In the genomic region with DNA sequence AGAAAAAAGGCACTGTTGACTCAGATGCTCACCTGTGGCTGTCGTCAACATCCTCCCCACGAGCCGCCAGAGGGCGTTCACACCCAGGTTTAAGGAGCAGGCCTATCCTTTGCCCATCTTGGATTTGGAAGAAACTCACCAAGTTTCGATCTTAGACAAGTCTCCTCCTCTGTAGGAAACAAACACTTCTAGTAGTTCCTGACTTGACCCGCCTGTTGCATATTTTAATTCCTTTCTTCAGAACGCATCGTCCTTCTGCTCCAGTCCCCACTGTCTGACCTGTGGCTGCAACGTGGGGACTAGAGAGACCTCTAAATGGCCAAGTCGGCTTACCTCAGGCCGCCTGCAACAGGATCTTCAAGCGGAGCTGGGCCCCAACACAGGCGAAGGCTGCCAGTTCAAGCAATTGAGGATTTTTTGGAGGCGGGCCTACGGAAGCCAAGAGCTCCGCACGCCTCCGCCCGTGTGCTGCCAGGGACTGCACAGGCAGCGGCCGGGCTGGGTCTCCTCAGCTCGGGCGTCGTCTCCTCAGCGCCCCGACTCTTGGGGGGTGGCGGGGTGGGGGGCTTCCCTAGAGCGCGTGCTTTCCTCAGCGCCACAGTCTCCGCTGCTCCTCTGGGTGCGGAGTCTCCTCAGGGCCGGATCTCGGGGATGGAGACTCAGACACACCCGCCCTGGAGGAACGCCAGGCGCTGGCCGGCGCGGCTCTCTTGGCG, we compare ENCODE assay signal across 8 mouse cellular contexts. TPM values are rescaled to one million over a fixed set of nuclear protein-coding genes. Genes with fewer than 3 reads are reported as not detected.
A peak's percentile ranks its signal among the peaks of the same experiment; 100 is the strongest.
DNase-seq lines count a peak whose midpoint lies in the region; ATAC-seq and TF ChIP-seq lines count a peak whose summit lies in the region.

No protein-coding gene starts in this region.

- H3K4me1 ChIP-seq in brown adipose tissue, adult 24 weeks (ENCODE audit: control insufficient read depth, insufficient read depth, insufficient read length, low read length), result no peaks in the 10 kb centered on the region
- H3K4me1 ChIP-seq in heart, embryonic 13.5 days, result peaks cover 5% of the 10 kb centered on the region
- no peaks in the 10 kb centered on the region for H3K4me1 ChIP-seq in kidney, postnatal 0 days (replicated peaks; ENCODE audit: insufficient read depth, low read length)
- no peaks in the 10 kb centered on the region for H3K4me1 ChIP-seq in liver, adult 2 months (ENCODE audit: control insufficient read depth, insufficient read depth, low read length)

- under 1% methylated on average over 41 of the region's 41 CpGs for WGBS in heart, embryonic 13.5 days
- under 1% methylated on average over 41 of the region's 41 CpGs for WGBS in kidney, postnatal 0 days
- under 1% methylated on average over 41 of the region's 41 CpGs for WGBS in liver, adult 2 months

- no peaks in the 10 kb centered on the region for H3K9me3 ChIP-seq in heart, embryonic 13.5 days
- no peaks in the 10 kb centered on the region for H3K9me3 ChIP-seq in kidney, postnatal 0 days (replicated peaks; ENCODE audit: low read length)

- H3K36me3 ChIP-seq in heart, embryonic 13.5 days, result 0 out of 2 replicates have a peak, but pooled peaks cover 4% of the 10 kb centered on the region
- H3K36me3 ChIP-seq in kidney, postnatal 0 days (ENCODE audit: insufficient read depth, low read length), result no peaks in the 10 kb centered on the region
- H3K36me3 ChIP-seq in liver, adult 2 months (ENCODE audit: control insufficient read depth, insufficient read depth, low read length), result no peaks in the 10 kb centered on the region
- H3K36me3 ChIP-seq in myocyte (ENCODE audit: control insufficient read depth, insufficient read depth), result no peaks in the 10 kb centered on the region
- H3K36me3 ChIP-seq in splenic B cell, adult 2 months (ENCODE audit: control insufficient read depth, insufficient read depth, low read length, poor library complexity, severe bottlenecking), result no peaks in the 10 kb centered on the region

- peak; percentile 62 for DNase-seq in fibroblast of lung, adult 2 months (ENCODE audit: low read depth)
- DNase-seq in kidney, postnatal 0 days (ENCODE audit: low spot score), result peak; percentile 90
- peak; percentile 61 for DNase-seq in liver, adult 2 months (ENCODE audit: extremely low read depth, low read depth, low spot score)
- peak; percentile 47 for DNase-seq in splenic B cell, adult 2 months (ENCODE audit: low read depth, low spot score)

- peak; percentile 60 for ATAC-seq in CD4-positive, CD25-positive, alpha-beta regulatory T cell, adult 4 months
- peak; percentile 50 for ATAC-seq in heart, embryonic 13.5 days (ENCODE audit: extremely low read depth, insufficient number of reproducible peaks, low FRiP score, low TSS enrichment)
- peak; percentile 53 for ATAC-seq in kidney, postnatal 0 days (replicated peaks; ENCODE audit: low FRiP score, low read depth)

- H3K27ac ChIP-seq in brown adipose tissue, adult 24 weeks (replicated peaks; ENCODE audit: low read depth, low read length), result peak overlapping the region; percentile 12; the same call in 1 of the 2 replicates
- H3K27ac ChIP-seq in heart, embryonic 13.5 days (replicated peaks), result peak overlapping the region; percentile 90
- H3K27ac ChIP-seq in kidney, postnatal 0 days, result peak overlapping the region; percentile 90
- no peak overlapping the region for H3K27ac ChIP-seq in liver, adult 2 months (replicated peaks; ENCODE audit: insufficient read depth, low read depth, low read length)

- peak overlapping the region; percentile 88 for H3K9ac ChIP-seq in heart, embryonic 13.5 days
- H3K9ac ChIP-seq in kidney, postnatal 0 days (ENCODE audit: low read depth, low read length), result peak overlapping the region; percentile 76
- peak overlapping the region; percentile 46 for H3K9ac ChIP-seq in liver, adult 2 months (ENCODE audit: low read depth, low read length)

- TF ChIP-seq POLR2A in liver, adult 2 months (IDR thresholded peaks at IDR 0.05; ENCODE audit: extremely low read depth, insufficient read depth, low read length), result no peak
- no peak for TF ChIP-seq POLR2A in myocyte (IDR thresholded peaks at IDR 0.05; ENCODE audit: insufficient read length, low read depth)

- H3K4me3 ChIP-seq in brown adipose tissue, adult 24 weeks (ENCODE audit: insufficient read depth, low read depth, low read length), result peak overlapping the region; percentile 60
- peak overlapping the region; percentile 72 for H3K4me3 ChIP-seq in heart, embryonic 13.5 days
- H3K4me3 ChIP-seq in kidney, postnatal 0 days (replicated peaks; ENCODE audit: low read depth, low read length), result peak overlapping the region; percentile 75
- H3K4me3 ChIP-seq in liver, adult 2 months (ENCODE audit: insufficient read depth, low read depth, low read length), result peak overlapping the region; percentile 61
- H3K4me3 ChIP-seq in myocyte, result peak overlapping the region; percentile 45

- peak; percentile 81 for TF ChIP-seq CTCF in kidney, postnatal 0 days (IDR thresholded peaks at IDR 0.05; ENCODE audit: low read depth)
- peak; percentile 86 for TF ChIP-seq CTCF in liver, adult 2 months (IDR thresholded peaks at IDR 0.05; ENCODE audit: low read depth, low read length)

- no peaks in the 10 kb centered on the region for H3K27me3 ChIP-seq in heart, embryonic 13.5 days (replicated peaks)
- H3K27me3 ChIP-seq in kidney, postnatal 0 days (ENCODE audit: insufficient read depth, low read length), result no peaks in the 10 kb centered on the region
- H3K27me3 ChIP-seq in liver, adult 2 months (ENCODE audit: control insufficient read depth, insufficient read depth, low read length), result no peaks in the 10 kb centered on the region
- H3K27me3 ChIP-seq in myocyte (ENCODE audit: control insufficient read depth, insufficient read depth, insufficient read length), result no peaks in the 10 kb centered on the region
- no peaks in the 10 kb centered on the region for H3K27me3 ChIP-seq in splenic B cell, adult 2 months (ENCODE audit: control insufficient read depth, insufficient read depth, low read length, poor library complexity, severe bottlenecking)

- peak overlapping the region; percentile 90 for H3K4me2 ChIP-seq in heart, embryonic 13.5 days
- H3K4me2 ChIP-seq in kidney, postnatal 0 days (ENCODE audit: low read length), result peak overlapping the region; percentile 89
- peak overlapping the region; percentile 93 for H3K4me2 ChIP-seq in myocyte (ENCODE audit: low read depth)

- peak overlapping the region; percentile 68 for H3ac ChIP-seq in myocyte (ENCODE audit: control insufficient read depth, insufficient read length)

- no peaks in the 10 kb centered on the region for H3K79me2 ChIP-seq in liver, adult 2 months (ENCODE audit: control insufficient read depth, insufficient read depth, low read length)
- H3K79me2 ChIP-seq in myocyte (ENCODE audit: control insufficient read depth, insufficient read depth), result no peaks in the 10 kb centered on the region

TF ChIP-seq in myocyte, 11 proteins besides CTCF, POLR2A, EP300 and RAD21:
- peak in 1 of 3 experiments; percentile 13 for TF ChIP-seq MYOD1 (IDR thresholded peaks at IDR 0.05; ENCODE audit: control insufficient read depth in 1 of 3, insufficient read length in 2 of 3, low read depth in 2 of 3)
- no peak for TF ChIP-seq E2F4 (IDR thresholded peaks at IDR 0.05; ENCODE audit: insufficient read depth)
- TF ChIP-seq TCF12 (IDR thresholded peaks at IDR 0.05; ENCODE audit: insufficient read depth, poor library complexity, severe bottlenecking), result no peak
- no peak for TF ChIP-seq MYOG (IDR thresholded peaks at IDR 0.05; ENCODE audit: control insufficient read depth in 1 of 3, insufficient read depth in 1 of 3, insufficient read length in 2 of 3, low read depth in 2 of 3)
- no peak for TF ChIP-seq USF1 (IDR thresholded peaks at IDR 0.05; ENCODE audit: low read depth)
- TF ChIP-seq TCF3 (IDR thresholded peaks at IDR 0.05; ENCODE audit: insufficient read length, low read depth), result no peak
- no peak for TF ChIP-seq MAX (IDR thresholded peaks at IDR 0.05; ENCODE audit: low read depth)
- no peak for TF ChIP-seq POLR2AphosphoS2 (IDR thresholded peaks at IDR 0.05; ENCODE audit: insufficient read length, low read depth)
- TF ChIP-seq CEBPB (IDR thresholded peaks at IDR 0.05; ENCODE audit: insufficient read depth, poor library complexity, severe bottlenecking), result no peak
TF ChIP-seq in myocyte: peak in this region for 1.

RNA-seq across cellular contexts. Expression of gene Dsel, which starts 0.5 kb away (rescaled TPM):
- polyA plus RNA-seq in CD4-positive, CD25-positive, alpha-beta regulatory T cell, adult 4 months (2017; shearing (Covaris generic)), result 1 to 10 TPM; 1.7 to 1.8 TPM
- polyA plus RNA-seq in brown adipose tissue, adult 24 weeks (2012; ENCODE audit: insufficient read depth, insufficient read length, missing spikeins), result 1.8 and 2.9 TPM in 2 replicates
- polyA plus RNA-seq in heart, embryonic 13.5 days (2015; fragmentation: Nextera tagmentation; extraction: Ambion mirVana), result 5.6 and 5.7 TPM in 2 replicates
- 7.3 and 8.2 TPM in 2 replicates for polyA plus RNA-seq in kidney, postnatal 0 days (2015; fragmentation: Nextera tagmentation; extraction: Ambion mirVana)
- total RNA-seq in liver, adult 2 months (2014; rRNA removed), result 1.3 and 2.3 TPM in 2 replicates
- polyA plus RNA-seq in liver, adult 2 months (2012; rRNA removed), result 0.07 and 0.43 TPM in 2 replicates
- polyA plus RNA-seq in myocyte (2012; fragmentation: generic; extraction: Trizol), result 1.5 TPM
